26 mouse cellular contexts compared by ENCODE assay signal in the genomic region with DNA sequence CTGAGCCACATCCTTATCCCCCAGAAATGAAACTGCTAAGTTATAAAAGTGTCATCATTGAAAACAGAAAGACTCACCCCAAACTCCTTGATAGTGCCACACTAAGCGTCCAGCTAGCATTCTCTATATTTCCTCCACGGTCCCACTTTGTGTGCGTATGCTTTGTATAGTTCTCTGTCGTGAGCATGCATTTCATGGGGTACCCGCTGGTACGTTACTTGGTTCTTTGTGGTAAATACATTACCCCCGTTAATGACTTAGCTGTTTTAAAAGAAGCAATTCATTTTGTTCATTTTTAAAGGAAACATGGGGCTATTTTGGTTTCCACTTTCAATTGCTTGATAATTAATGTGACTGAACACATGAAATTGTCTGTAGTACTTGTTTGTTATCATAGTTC.
DNase-seq lines count a peak whose midpoint lies in the region; ATAC-seq and TF ChIP-seq lines count a peak whose summit lies in the region.
"Had no signal": no experiment of that assay in that cellular context is flagged by ENCODE, and none has a peak within 500 bp of the region (broad histone marks: within the 10 kb centered on the region; RNA-seq: fewer than 3 reads in every experiment).

No protein-coding gene starts in this region.

- TF ChIP-seq POLR2A in cerebellum, adult 2 months (IDR thresholded peaks at IDR 0.05; ENCODE audit: borderline replicate concordance, insufficient read depth, low read length) = no peak

- no peak overlapping the region for H3K9ac ChIP-seq in liver, postnatal 0 days (replicated peaks)
- H3K9ac ChIP-seq: embryonic facial prominence, embryonic 13.5 days; embryonic facial prominence, embryonic 15.5 days; forebrain, embryonic 12.5 days had no signal

- no peaks in the 10 kb centered on the region for H3K27me3 ChIP-seq in megakaryocyte, embryonic 14.5 days (replicated peaks)
- no peaks in the 10 kb centered on the region for H3K27me3 ChIP-seq in cerebellum, adult 2 months (ENCODE audit: control insufficient read depth, insufficient read depth, low read length)
- no peaks in the 10 kb centered on the region for H3K27me3 ChIP-seq in liver, postnatal 0 days (ENCODE audit: insufficient read depth, low read length)
- H3K27me3 ChIP-seq: CH12.LX; embryonic facial prominence, embryonic 13.5 days; embryonic facial prominence, embryonic 15.5 days; forebrain, embryonic 12.5 days; Patski had no signal

- TF ChIP-seq CTCF in cerebellum, adult 2 months (IDR thresholded peaks at IDR 0.05; ENCODE audit: borderline replicate concordance, insufficient read depth, low read depth, low read length) = no peak
- TF ChIP-seq CTCF in liver, postnatal 0 days (IDR thresholded peaks at IDR 0.05; ENCODE audit: low read depth) = no peak

- peak overlapping the region; percentile 62 for H3K4me3 ChIP-seq in megakaryocyte, embryonic 14.5 days (replicated peaks)
- no peak overlapping the region for H3K4me3 ChIP-seq in cerebellum, adult 2 months (replicated peaks; ENCODE audit: insufficient read depth, low read depth, low read length)
- no peak overlapping the region for H3K4me3 ChIP-seq in liver, postnatal 0 days (ENCODE audit: low read depth, low read length)
- H3K4me3 ChIP-seq: embryonic facial prominence, embryonic 13.5 days; embryonic facial prominence, embryonic 15.5 days; erythroblast, embryonic 14.5 days; forebrain, embryonic 10.5 days; forebrain, embryonic 12.5 days had no signal

- H3K36me3 ChIP-seq in megakaryocyte, embryonic 14.5 days (replicated peaks; ENCODE audit: low read length) = peaks cover 68% of the 10 kb centered on the region
- peaks cover 8% of the 10 kb centered on the region; the same call in 1 of the 2 replicates for H3K36me3 ChIP-seq in liver, postnatal 0 days (replicated peaks; ENCODE audit: insufficient read depth, low read length)
- H3K36me3 ChIP-seq: forebrain, embryonic 10.5 days; forebrain, embryonic 12.5 days; G1E had no signal

- peaks cover 3% of the 10 kb centered on the region; the same call in 1 of the 2 replicates for H3K9me3 ChIP-seq in megakaryocyte, embryonic 14.5 days
- H3K9me3 ChIP-seq in liver, postnatal 0 days (ENCODE audit: low read length) = peaks cover 4% of the 10 kb centered on the region; the same call in 1 of the 2 replicates
- H3K9me3 ChIP-seq: embryonic facial prominence, embryonic 13.5 days; embryonic facial prominence, embryonic 15.5 days; forebrain, embryonic 10.5 days; forebrain, embryonic 12.5 days; G1E had no signal

- TF ChIP-seq EP300 in liver, postnatal 0 days (IDR thresholded peaks at IDR 0.05; ENCODE audit: low read depth) = no peak

- no peak for ATAC-seq in megakaryocyte, adult 5-6 weeks (ENCODE audit: poor library complexity, severe bottlenecking)
- ATAC-seq in megakaryocyte progenitor cell, adult 5-6 weeks (replicated peaks; ENCODE audit: poor library complexity) = peak; percentile 50; the same call in 1 of the 2 replicates
- ATAC-seq in liver, postnatal 0 days = no peak
- ATAC-seq: activated CD4-positive, CD25-positive, alpha-beta regulatory T cell, adult 4 months; CD4-positive, CD25-positive, alpha-beta regulatory T cell, adult 4 months; forebrain, embryonic 14.5 days; forebrain, embryonic 16.5 days; Patski had no signal

- no peak for DNase-seq in cerebellum, adult 2 months
- DNase-seq in liver, postnatal 0 days = no peak
- DNase-seq: adrenal gland, adult 8-10 months; adrenal gland, postnatal 14 days; adrenal gland, postnatal 36 days; B cell, adult 2 months; cerebellum, adult 18-20 months; cerebellum, adult 9-10 months; cerebellum, postnatal 10 days; cerebellum, postnatal 25 days; embryo, embryonic 11 days had no signal

- H3K4me2 ChIP-seq in liver, postnatal 0 days (ENCODE audit: low read depth, low read length) = no peak overlapping the region
- H3K4me2 ChIP-seq: embryonic facial prominence, embryonic 13.5 days; embryonic facial prominence, embryonic 15.5 days; forebrain, embryonic 12.5 days had no signal

- no peak overlapping the region for H3K27ac ChIP-seq in cerebellum, adult 2 months (ENCODE audit: insufficient read depth, low read length)
- H3K27ac ChIP-seq in liver, postnatal 0 days (ENCODE audit: low read depth) = no peak overlapping the region
- H3K27ac ChIP-seq: embryonic facial prominence, embryonic 13.5 days; embryonic facial prominence, embryonic 15.5 days; forebrain, embryonic 10.5 days; forebrain, embryonic 12.5 days had no signal

- WGBS in cerebellum, adult 2 months = 94% methylated on average over 7 of the region's 7 CpGs
- 81% methylated on average over 7 of the region's 7 CpGs for WGBS in liver, postnatal 0 days (ENCODE audit: insufficient replicate concordance)

- peaks cover 10% of the 10 kb centered on the region for H3K4me1 ChIP-seq in megakaryocyte, embryonic 14.5 days
- no peaks in the 10 kb centered on the region for H3K4me1 ChIP-seq in cerebellum, adult 2 months (ENCODE audit: control insufficient read depth, insufficient read depth, low read length)
- H3K4me1 ChIP-seq in liver, postnatal 0 days (ENCODE audit: insufficient read depth) = no peaks in the 10 kb centered on the region
- H3K4me1 ChIP-seq: embryonic facial prominence, embryonic 13.5 days; embryonic facial prominence, embryonic 15.5 days; forebrain, embryonic 10.5 days; forebrain, embryonic 12.5 days had no signal
